Mouse (Mus musculus) liver, embryonic 18 days (tissue): ENCODE measurements around the gene Adat1. TPM values are rescaled to one million over a fixed set of nuclear protein-coding genes. Genes with fewer than 3 reads are reported as not detected.

Experiments used
- polyA plus RNA-seq: library from polyadenylated mRNA; depleted of rRNA; stranded (reverse); fragments of >200 nt; gene quantifications from 2 replicates; pipeline ENCODE4 v1.2.3, GENCODE M21; 2012; rRNA removed

Adat1 gene
- 2.2 and 3.0 TPM in 2 replicates for polyA plus RNA-seq

GRCm38 (mm10) chr8:111992013-111992702 is at the start of gene Adat1:
Gene Adat1 (minus strand): TSS chr8:111992302.

GRCm38 (mm10) chr8:112014936-112015335 is 22.8 kb upstream of the Adat1 start, which contains the start of gene Gm6793:
Gene Gm6793 (minus strand): TSS chr8:112015036.

DNA sequence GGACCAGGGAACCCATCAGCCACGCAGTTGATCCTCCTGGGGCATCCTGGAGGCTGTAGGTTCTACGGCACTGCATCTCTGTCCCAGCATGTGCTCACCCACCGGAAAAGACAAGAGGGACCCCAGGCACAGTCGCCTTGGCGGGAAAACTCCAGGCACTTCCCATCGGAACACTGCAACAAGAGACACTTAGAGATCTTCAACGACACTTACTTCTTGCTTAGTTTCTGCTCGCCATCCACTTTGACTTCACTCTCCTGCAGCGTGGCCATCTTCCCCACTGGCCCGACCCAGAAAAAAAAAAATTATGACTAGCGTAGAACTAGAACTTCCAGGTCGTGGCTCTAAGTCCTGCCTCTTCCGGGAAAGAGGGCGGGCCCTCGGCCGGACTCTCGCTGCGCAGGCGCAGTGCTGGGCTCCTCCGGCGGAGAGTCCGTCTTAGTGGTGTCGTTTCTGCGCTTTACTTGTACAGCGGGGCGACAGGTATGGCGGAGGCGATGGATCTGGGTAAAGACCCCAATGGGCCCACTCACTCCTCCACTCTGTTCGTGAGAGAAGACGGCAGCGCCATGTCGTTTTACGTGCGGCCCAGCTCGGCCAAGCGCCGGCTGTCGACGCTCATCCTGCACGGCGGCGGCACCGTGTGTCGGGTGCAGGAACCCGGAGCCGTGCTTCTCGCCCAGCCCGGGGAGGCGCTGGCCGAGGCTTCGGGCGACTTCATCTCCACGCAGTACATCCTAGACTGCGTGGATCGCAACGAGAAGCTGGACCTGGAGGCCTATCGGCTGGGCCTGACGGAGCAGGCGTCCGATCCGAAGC is 19.1 kb upstream of the Adat1 start, which contains the start of the genes Kars and Terf2ip:
Kars (minus strand) TSS at position 327 of the 819 bp plus-strand sequence.
Terf2ip (plus strand) TSS at position 402 of the 819 bp plus-strand sequence.

GRCm38 (mm10) chr8:111940171-111941100 is 51.7 kb downstream of the Adat1 start, which contains the start of gene Gabarapl2:
Gene Gabarapl2 (plus strand): TSS chr8:111940703.

GRCm38 (mm10) chr8:111933348-111934076 is 58.6 kb downstream of the Adat1 start, which contains the start of gene Tmem231:
Gene Tmem231 (minus strand): TSS chr8:111933881.

Other genes starting within 250 kb of the Adat1 start
- gene Bcar1, start 248.5 kb downstream of the Adat1 start, polyA plus RNA-seq = 13.1 and 15.0 TPM in 2 replicates
- 30.9 and 31.4 TPM in 2 replicates for gene Cfdp1, start 138.0 kb downstream of the Adat1 start, polyA plus RNA-seq
- gene Tmem170, start 115.6 kb downstream of the Adat1 start, polyA plus RNA-seq = 3.5 and 3.6 TPM in 2 replicates
- gene Chst5, start 81.9 kb downstream of the Adat1 start, polyA plus RNA-seq = not detected in 2 replicates
- gene Tmem231, start 58.4 kb downstream of the Adat1 start, polyA plus RNA-seq = 0.72 and 0.82 TPM in 2 replicates
- 50.3 and 59.5 TPM in 2 replicates for gene Gabarapl2, start 51.6 kb downstream of the Adat1 start, polyA plus RNA-seq
- 40.2 and 40.6 TPM in 2 replicates for gene Kars, start 19.0 kb upstream of the Adat1 start, polyA plus RNA-seq
- 3.9 and 4.1 TPM in 2 replicates for gene Terf2ip, start 19.1 kb upstream of the Adat1 start, polyA plus RNA-seq
- gene Gm6793, start 22.7 kb upstream of the Adat1 start, polyA plus RNA-seq = 0.06 TPM in 2 replicates